Comparison of ENCODE assay signal across 8 mouse cellular contexts in the genomic region with DNA sequence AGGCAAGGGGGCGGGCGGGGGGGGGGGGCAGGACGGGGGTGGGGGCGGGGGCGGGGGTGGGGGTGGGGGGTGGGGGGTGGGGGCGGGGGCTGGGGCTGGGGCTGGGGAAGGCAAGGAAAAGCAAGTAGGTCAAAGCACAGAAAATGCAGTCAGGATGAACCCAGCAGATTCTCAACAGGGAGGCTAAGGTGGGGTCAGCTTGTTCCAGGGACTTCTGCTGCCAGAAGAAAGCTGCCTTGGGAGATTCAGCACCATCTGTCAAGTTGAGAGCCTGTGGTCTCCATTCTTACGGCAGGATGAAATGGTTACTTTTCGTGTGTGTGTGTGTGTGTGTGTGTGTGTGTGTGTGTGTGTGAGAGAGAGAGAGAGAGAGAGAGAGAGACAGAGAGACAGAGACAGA.
DNase-seq lines count a peak whose midpoint lies in the region; ATAC-seq and TF ChIP-seq lines count a peak whose summit lies in the region.

No protein-coding gene starts in this region.

- H3K36me3 ChIP-seq in intestine, postnatal 0 days (ENCODE audit: control insufficient read depth, insufficient read depth): no peaks in the 10 kb centered on the region
- H3K36me3 ChIP-seq in intestine, embryonic 16.5 days (ENCODE audit: control insufficient read depth, insufficient read depth, low read length): no peaks in the 10 kb centered on the region
- no peaks in the 10 kb centered on the region for H3K36me3 ChIP-seq in forebrain, embryonic 16.5 days (ENCODE audit: control insufficient read depth, insufficient read depth)
- H3K36me3 ChIP-seq in limb, embryonic 14.5 days (ENCODE audit: control insufficient read depth, insufficient read depth, low read length): no peaks in the 10 kb centered on the region
- no peaks in the 10 kb centered on the region for H3K36me3 ChIP-seq in liver, embryonic 12.5 days

- no peak for DNase-seq in limb, embryonic 14.5 days (ENCODE audit: low spot score)
- DNase-seq in adrenal gland, adult 2 months: no peak
- DNase-seq in thymus, postnatal 4 days: no peak

- no peak for TF ChIP-seq POLR2A in limb, embryonic 14.5 days (IDR thresholded peaks at IDR 0.05; ENCODE audit: borderline replicate concordance, extremely low read depth, insufficient read depth, insufficient read length)

- H3K9me3 ChIP-seq in intestine, postnatal 0 days (ENCODE audit: control insufficient read depth): no peaks in the 10 kb centered on the region
- H3K9me3 ChIP-seq in intestine, embryonic 16.5 days (ENCODE audit: control insufficient read depth, low read length): no peaks in the 10 kb centered on the region
- no peaks in the 10 kb centered on the region for H3K9me3 ChIP-seq in forebrain, embryonic 16.5 days (ENCODE audit: control insufficient read depth, low read length)
- H3K9me3 ChIP-seq in limb, embryonic 14.5 days (ENCODE audit: control insufficient read depth, low read length): no peaks in the 10 kb centered on the region
- H3K9me3 ChIP-seq in liver, embryonic 12.5 days (replicated peaks): no peaks in the 10 kb centered on the region

- H3K4me2 ChIP-seq in intestine, postnatal 0 days (replicated peaks; ENCODE audit: low read depth): peak overlapping the region; percentile 35; the same call in 1 of the 2 replicates
- H3K4me2 ChIP-seq in intestine, embryonic 16.5 days (ENCODE audit: low read depth, low read length): no peak overlapping the region
- H3K4me2 ChIP-seq in forebrain, embryonic 16.5 days (ENCODE audit: low read length): peak overlapping the region; percentile 9; the same call in 1 of the 2 replicates
- 0 out of 2 replicates have a peak overlapping the region, but pooled peaks have one; percentile 21 for H3K4me2 ChIP-seq in limb, embryonic 14.5 days (replicated peaks; ENCODE audit: low read depth, low read length, severe bottlenecking)
- H3K4me2 ChIP-seq in liver, embryonic 12.5 days: no peak overlapping the region

- ATAC-seq in intestine, postnatal 0 days: no peak
- ATAC-seq in intestine, embryonic 16.5 days: no peak
- peak; percentile 30 for ATAC-seq in forebrain, embryonic 16.5 days
- no peak for ATAC-seq in limb, embryonic 14.5 days (ENCODE audit: low FRiP score, low read depth)
- ATAC-seq in liver, embryonic 12.5 days: no peak

- H3K27ac ChIP-seq in intestine, postnatal 0 days (ENCODE audit: low read depth, low read length): no peak overlapping the region
- H3K27ac ChIP-seq in intestine, embryonic 16.5 days (ENCODE audit: low read length): no peak overlapping the region
- H3K27ac ChIP-seq in brown adipose tissue, adult 24 weeks (replicated peaks; ENCODE audit: low read depth, low read length): peak overlapping the region; percentile 60
- peak overlapping the region; percentile 44 for H3K27ac ChIP-seq in forebrain, embryonic 16.5 days (ENCODE audit: low read length)
- H3K27ac ChIP-seq in limb, embryonic 14.5 days (replicated peaks; ENCODE audit: low read depth, low read length): no peak overlapping the region
- no peak overlapping the region for H3K27ac ChIP-seq in liver, embryonic 12.5 days

- H3K9ac ChIP-seq in intestine, postnatal 0 days (ENCODE audit: low read depth, low read length): no peak overlapping the region
- no peak overlapping the region for H3K9ac ChIP-seq in intestine, embryonic 16.5 days (ENCODE audit: low read depth, low read length)
- H3K9ac ChIP-seq in forebrain, embryonic 16.5 days (replicated peaks; ENCODE audit: low read depth, low read length): no peak overlapping the region
- no peak overlapping the region for H3K9ac ChIP-seq in limb, embryonic 14.5 days (ENCODE audit: low read depth, low read length, severe bottlenecking)
- no peak overlapping the region for H3K9ac ChIP-seq in liver, embryonic 12.5 days

- WGBS in intestine, postnatal 0 days: 14% methylated on average over 6 of the region's 8 CpGs
- 11% methylated on average over 2 of the region's 8 CpGs for WGBS in intestine, embryonic 16.5 days
- 8% methylated on average over 2 of the region's 8 CpGs for WGBS in forebrain, embryonic 16.5 days
- WGBS in limb, embryonic 14.5 days: 18% methylated on average over 2 of the region's 8 CpGs
- 14% methylated on average over 2 of the region's 8 CpGs for WGBS in liver, embryonic 12.5 days (ENCODE audit: insufficient replicate concordance)

- TF ChIP-seq CTCF in intestine, postnatal 0 days (IDR thresholded peaks at IDR 0.05; ENCODE audit: low read depth): no peak

- no peak overlapping the region for H3K4me3 ChIP-seq in intestine, postnatal 0 days (ENCODE audit: low read depth, low read length)
- no peak overlapping the region for H3K4me3 ChIP-seq in intestine, embryonic 16.5 days (ENCODE audit: low read length)
- peak overlapping the region; percentile 22 for H3K4me3 ChIP-seq in brown adipose tissue, adult 24 weeks (ENCODE audit: insufficient read depth, low read depth, low read length)
- no peak overlapping the region for H3K4me3 ChIP-seq in forebrain, embryonic 16.5 days (replicated peaks; ENCODE audit: low read length)
- H3K4me3 ChIP-seq in limb, embryonic 14.5 days (replicated peaks; ENCODE audit: low read length): no peak overlapping the region
- no peak overlapping the region for H3K4me3 ChIP-seq in liver, embryonic 12.5 days

- H3K27me3 ChIP-seq in intestine, postnatal 0 days (replicated peaks; ENCODE audit: control insufficient read depth, insufficient read depth, low read length): no peaks in the 10 kb centered on the region
- H3K27me3 ChIP-seq in intestine, embryonic 16.5 days (replicated peaks; ENCODE audit: control insufficient read depth, insufficient read depth, low read length): no peaks in the 10 kb centered on the region
- no peaks in the 10 kb centered on the region for H3K27me3 ChIP-seq in forebrain, embryonic 16.5 days (replicated peaks; ENCODE audit: control insufficient read depth, insufficient read depth, low read length)
- H3K27me3 ChIP-seq in limb, embryonic 14.5 days (ENCODE audit: control insufficient read depth, insufficient read depth, low read length): no peaks in the 10 kb centered on the region
- no peaks in the 10 kb centered on the region for H3K27me3 ChIP-seq in liver, embryonic 12.5 days (replicated peaks)

- H3K4me1 ChIP-seq in intestine, postnatal 0 days (replicated peaks; ENCODE audit: control insufficient read depth, insufficient read depth, low read length): no peaks in the 10 kb centered on the region
- H3K4me1 ChIP-seq in intestine, embryonic 16.5 days (ENCODE audit: control insufficient read depth, insufficient read depth, low read length): no peaks in the 10 kb centered on the region
- no peaks in the 10 kb centered on the region for H3K4me1 ChIP-seq in brown adipose tissue, adult 24 weeks (ENCODE audit: control insufficient read depth, insufficient read depth, insufficient read length, low read length)
- H3K4me1 ChIP-seq in forebrain, embryonic 16.5 days (replicated peaks; ENCODE audit: control insufficient read depth, insufficient read depth, low read length): peaks cover 7% of the 10 kb centered on the region
- no peaks in the 10 kb centered on the region for H3K4me1 ChIP-seq in limb, embryonic 14.5 days (ENCODE audit: control insufficient read depth, insufficient read depth, low read length)
- no peaks in the 10 kb centered on the region for H3K4me1 ChIP-seq in liver, embryonic 12.5 days

Comparison
In these comparisons a context has a peak if more than half of its experiments do, and no peak if none do; other contexts are left out.
1. H3K4me2 ChIP-seq: peak in intestine, postnatal 0 days (single experiment), forebrain, embryonic 16.5 days (single experiment) and limb, embryonic 14.5 days (single experiment); none in intestine, embryonic 16.5 days (single experiment) and liver, embryonic 12.5 days (single experiment).
2. H3K27ac ChIP-seq: peak in brown adipose tissue, adult 24 weeks (single experiment) and forebrain, embryonic 16.5 days (single experiment); none in intestine, postnatal 0 days (single experiment), intestine, embryonic 16.5 days (single experiment), limb, embryonic 14.5 days (single experiment) and liver, embryonic 12.5 days (single experiment).